Mouse (Mus musculus) bone marrow, adult 2 months (tissue): ENCODE measurements around the gene Zfp423.

Source experiments
- CTCF ChIP-seq: fragments of 200-500 bp; IDR thresholded peaks from 2 replicates; pipeline ENCODE4 v1.5.1; 2011; ENCODE audit warnings: low read length, control low read depth; ENCODE audit not compliant: control insufficient read depth, insufficient read depth
- POLR2A ChIP-seq: fragments of 200-500 bp; IDR thresholded peaks from 2 replicates; pipeline ENCODE4 v1.6.1; 2011; ENCODE audit warnings: low read depth, mild to moderate bottlenecking, control low read depth, low read length, borderline replicate concordance; ENCODE audit not compliant: control insufficient read depth

GRCm38 (mm10) chr8:87747582-87747981 lies 211.8 kb downstream of the Zfp423 start:
- TF ChIP-seq CTCF (no peak), POLR2A (no peak)
